Mouse (Mus musculus) midbrain, embryonic 14.5 days (tissue): ENCODE results near the gene Prpf4. TPM values are rescaled to one million over a fixed set of nuclear protein-coding genes. Genes with fewer than 3 reads are reported as not detected.

Experiments
- ATAC-seq: fragments of 200-750 bp; cut with Nextera tagmentation; 2 replicates; pipeline ENCODE4 v1.8.0; 2017; ENCODE audit warnings: moderate number of reproducible peaks, moderate library complexity; ENCODE audit not compliant: low FRiP score, low TSS enrichment
- DNase-seq: peaks from one replicate; pipeline ENCODE4 v3.0.0-alpha.2; 2015
- H3K27ac ChIP-seq: fragments of 300-500 bp; sonication (generic); replicated peaks from 2 replicates; pipeline ENCODE4 v1.5.1; 2014; ENCODE audit warnings: mild to moderate bottlenecking, low read depth, low read length, moderate library complexity
- H3K27me3 ChIP-seq: fragments of 300-500 bp; sonication (generic); 2 replicates; pipeline ENCODE4 v1.6.1; 2014; ENCODE audit warnings: low read length, control low read depth, mixed read lengths; ENCODE audit not compliant: control insufficient read depth, insufficient read depth
- H3K36me3 ChIP-seq: fragments of 300-500 bp; sonication (generic); 2 replicates; pipeline ENCODE4 v1.6.1; 2014; ENCODE audit warnings: low read length, control low read depth; ENCODE audit not compliant: control insufficient read depth, insufficient read depth
- H3K4me1 ChIP-seq: fragments of 300-500 bp; sonication (generic); 2 replicates; pipeline ENCODE4 v1.6.1; 2014; ENCODE audit warnings: mild to moderate bottlenecking, antibody characterized with exemption, low read length, control low read depth; ENCODE audit not compliant: control insufficient read depth, insufficient read depth
- H3K4me2 ChIP-seq: fragments of 300-500 bp; sonication (generic); 2 replicates; pipeline ENCODE4 v1.6.1; 2014; ENCODE audit warnings: mild to moderate bottlenecking, low read length, moderate library complexity
- H3K4me3 ChIP-seq: fragments of 300-500 bp; sonication (generic); replicated peaks from 2 replicates; pipeline ENCODE4 v1.5.1; 2014; ENCODE audit warnings: low read depth, low read length
- H3K9ac ChIP-seq: fragments of 300-500 bp; sonication (generic); replicated peaks from 2 replicates; pipeline ENCODE4 v1.6.1; 2014; ENCODE audit warnings: mild to moderate bottlenecking, low read length, moderate library complexity
- H3K9me3 ChIP-seq: fragments of 300-500 bp; sonication (generic); 2 replicates; pipeline ENCODE4 v1.6.1; 2016; ENCODE audit warnings: low read length, control low read depth, mixed read lengths; ENCODE audit not compliant: control insufficient read depth
- WGBS: fragments of 180-500 bp; shearing (Covaris S2); extraction: QIAGEN DNeasy Blood & Tissue Kit; methylation state at CpG from one replicate; pipeline ENCODE4 v1.1.7; 2014; 5-methylcytosine and 5-hydroxymethylcytosine counted together
- polyA plus RNA-seq: library from polyadenylated mRNA; unstranded; fragments of >200 nt; fragmentation: Nextera tagmentation; extraction: Ambion mirVana; gene quantifications from 2 replicates; pipeline ENCODE4 v1.2.1, GENCODE M21; 2014

Prpf4 gene
- polyA plus RNA-seq, 1 experiment from 2014 or later = 15.9 TPM

DNA sequence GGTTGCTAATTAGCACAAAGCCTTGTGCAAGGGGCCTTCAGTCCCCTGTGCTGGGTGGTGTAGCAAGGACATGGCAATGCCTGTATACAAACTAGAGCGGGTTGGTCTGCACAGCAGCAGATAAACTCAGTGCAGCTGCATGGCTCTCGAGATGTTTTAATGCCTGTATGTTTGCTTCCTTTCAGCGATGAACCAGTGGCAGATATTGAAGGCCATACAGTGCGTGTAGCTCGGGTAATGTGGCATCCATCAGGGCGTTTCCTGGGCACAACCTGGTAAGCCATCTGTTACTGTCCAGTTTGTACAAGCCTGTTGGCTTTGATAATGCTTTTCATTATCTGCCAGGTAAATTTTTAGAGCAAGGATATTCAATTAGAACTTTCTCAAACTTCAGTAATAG lies 10.5 kb downstream of the Prpf4 start:
- WGBS = 96% methylated on average over 6 of the region's 6 CpGs
- H3K4me1 ChIP-seq = no peaks in the 10 kb centered on the region
- DNase-seq = no peak
- peaks cover 99% of the 10 kb centered on the region for H3K36me3 ChIP-seq
- no peak for ATAC-seq
- no peaks in the 10 kb centered on the region for H3K9me3 ChIP-seq
- no peaks in the 10 kb centered on the region for H3K27me3 ChIP-seq
- H3K4me3 ChIP-seq = no peak overlapping the region
- H3K27ac ChIP-seq = no peak overlapping the region
- H3K9ac ChIP-seq = no peak overlapping the region
- H3K4me2 ChIP-seq = no peak overlapping the region

DNA sequence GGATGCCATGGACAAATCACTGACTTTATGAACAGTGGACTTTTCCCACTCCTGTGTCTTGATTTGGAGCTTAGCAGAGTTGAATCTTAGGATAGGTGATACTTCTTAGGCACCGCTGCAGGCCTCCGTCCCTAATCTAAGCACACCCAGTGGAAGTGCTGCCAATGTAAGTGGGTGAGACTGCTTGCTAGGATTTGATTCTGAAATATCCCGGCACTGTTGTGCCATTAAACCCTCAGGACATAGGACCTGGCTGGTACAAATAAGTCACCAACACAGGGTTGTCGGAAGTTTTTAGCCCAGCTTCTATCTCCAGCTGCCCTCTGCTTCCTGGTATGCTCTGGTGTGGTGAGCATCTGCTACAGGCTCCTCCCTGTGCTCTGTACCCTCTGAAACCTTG lies 17.3 kb downstream of the Prpf4 start:
- Histone ChIP-seq H3K27ac (no peak overlapping the region), H3K36me3 (peaks cover 52% of the 10 kb centered on the region), H3K9ac (no peak overlapping the region), H3K4me2 (no peak overlapping the region), H3K27me3 (no peaks in the 10 kb centered on the region), H3K4me3 (no peak overlapping the region), H3K4me1 (no peaks in the 10 kb centered on the region), H3K9me3 (no peaks in the 10 kb centered on the region)
- ATAC-seq (no peak), DNase-seq (no peak)
- 97% methylated on average over 4 of the region's 4 CpGs for WGBS

DNA sequence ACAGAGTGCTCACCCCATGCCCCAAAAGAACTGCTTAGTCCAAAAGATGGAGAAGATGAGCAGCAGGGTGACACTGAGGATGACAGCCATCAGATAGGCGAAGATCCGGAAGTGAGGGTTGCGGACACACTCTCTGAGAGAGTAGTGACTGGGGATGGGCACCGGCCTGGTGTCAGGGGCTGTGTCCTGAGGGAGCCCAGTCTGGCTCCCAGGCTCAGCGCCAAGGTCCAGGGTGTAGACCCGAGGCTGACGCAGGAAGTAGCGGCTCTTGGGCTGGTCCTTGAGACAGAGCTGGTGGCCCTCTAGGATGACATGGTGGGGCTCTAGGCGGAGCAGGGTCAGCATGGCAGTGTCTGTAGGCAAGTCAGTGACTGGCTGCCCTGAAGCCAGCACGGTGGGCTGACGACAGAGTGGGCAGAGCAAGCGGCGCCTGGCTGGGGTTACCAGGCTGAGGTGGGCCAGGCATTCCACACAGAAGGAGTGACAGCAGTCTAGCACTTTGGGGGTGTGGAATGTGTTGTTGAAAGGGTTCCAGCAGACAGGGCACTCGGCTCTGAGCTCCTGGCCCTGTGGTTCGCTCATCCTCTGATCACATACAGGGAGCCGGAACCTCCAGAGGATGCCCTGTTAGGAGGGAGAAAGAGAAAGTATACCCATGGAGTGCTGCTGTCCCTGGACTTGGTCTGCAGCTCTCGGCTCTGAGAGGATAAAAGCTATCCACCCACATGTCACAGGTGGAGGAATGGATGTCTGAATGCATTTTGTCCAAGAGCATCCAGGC lies 19.6 kb downstream of the Prpf4 start:
- no peak overlapping the region for H3K4me2 ChIP-seq
- 79% methylated on average over 17 of the region's 17 CpGs for WGBS
- H3K9me3 ChIP-seq = no peaks in the 10 kb centered on the region
- DNase-seq (no peak), ATAC-seq (no peak)
- H3K4me1 ChIP-seq = no peaks in the 10 kb centered on the region
- no peak overlapping the region for H3K27ac ChIP-seq
- H3K4me3 ChIP-seq = no peak overlapping the region
- H3K27me3 ChIP-seq = no peaks in the 10 kb centered on the region
- peaks cover 30% of the 10 kb centered on the region for H3K36me3 ChIP-seq
- H3K9ac ChIP-seq = no peak overlapping the region

DNA sequence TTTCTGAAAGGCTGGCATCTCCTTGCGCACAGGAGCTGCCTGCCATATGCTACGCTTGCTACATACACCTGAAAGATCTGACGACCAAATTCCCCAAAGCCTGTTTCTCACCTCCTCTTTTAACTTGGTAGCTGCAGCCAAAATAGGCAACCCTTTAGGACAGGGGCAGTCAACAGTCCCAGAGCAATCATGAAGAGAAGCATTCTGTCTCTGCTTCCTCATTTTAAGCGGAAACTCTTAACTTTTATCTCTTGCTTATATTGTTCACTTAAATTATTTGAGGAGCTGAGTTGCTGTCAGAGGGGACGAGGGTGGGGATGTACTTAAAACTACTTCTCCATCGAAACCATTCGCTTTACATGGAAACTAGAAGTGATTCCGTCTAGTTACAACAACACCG lies 21.0 kb downstream of the Prpf4 start:
- DNase-seq (no peak), ATAC-seq (no peak)
- H3K4me2 ChIP-seq = no peak overlapping the region
- no peak overlapping the region for H3K27ac ChIP-seq
- H3K9ac ChIP-seq = no peak overlapping the region
- no peaks in the 10 kb centered on the region for H3K27me3 ChIP-seq
- no peaks in the 10 kb centered on the region for H3K9me3 ChIP-seq
- no peak overlapping the region for H3K4me3 ChIP-seq
- H3K36me3 ChIP-seq = peaks cover 16% of the 10 kb centered on the region
- WGBS = 92% methylated on average over 9 of the region's 9 CpGs
- no peaks in the 10 kb centered on the region for H3K4me1 ChIP-seq

DNA sequence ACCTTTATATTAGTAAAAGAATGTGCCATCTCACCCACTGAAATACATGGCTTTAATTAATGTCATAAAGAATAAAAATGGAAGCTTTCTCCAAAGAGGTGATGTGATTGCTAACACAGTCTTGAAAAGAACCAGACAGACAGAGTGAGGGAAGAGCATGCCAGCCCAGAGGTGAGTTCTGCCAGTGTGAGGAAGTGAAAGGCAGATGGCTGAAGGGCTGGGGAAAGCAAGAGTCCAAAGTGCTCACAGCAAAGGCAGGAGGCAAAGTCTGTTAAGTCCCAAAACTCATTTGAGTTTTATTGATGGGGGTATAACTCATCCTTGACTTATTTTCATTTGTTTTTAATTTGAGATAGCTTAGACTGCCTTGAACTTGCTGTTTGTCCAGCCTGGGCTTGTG lies 22.1 kb downstream of the Prpf4 start:
- DNase-seq = no peak
- Histone ChIP-seq H3K27me3 (no peaks in the 10 kb centered on the region), H3K36me3 (peaks cover 6% of the 10 kb centered on the region; the same call in 1 of the 2 replicates), H3K9me3 (no peaks in the 10 kb centered on the region), H3K4me1 (no peaks in the 10 kb centered on the region), H3K9ac (no peak overlapping the region), H3K4me2 (no peak overlapping the region), H3K4me3 (no peak overlapping the region), H3K27ac (no peak overlapping the region)
- ATAC-seq = no peak

DNA sequence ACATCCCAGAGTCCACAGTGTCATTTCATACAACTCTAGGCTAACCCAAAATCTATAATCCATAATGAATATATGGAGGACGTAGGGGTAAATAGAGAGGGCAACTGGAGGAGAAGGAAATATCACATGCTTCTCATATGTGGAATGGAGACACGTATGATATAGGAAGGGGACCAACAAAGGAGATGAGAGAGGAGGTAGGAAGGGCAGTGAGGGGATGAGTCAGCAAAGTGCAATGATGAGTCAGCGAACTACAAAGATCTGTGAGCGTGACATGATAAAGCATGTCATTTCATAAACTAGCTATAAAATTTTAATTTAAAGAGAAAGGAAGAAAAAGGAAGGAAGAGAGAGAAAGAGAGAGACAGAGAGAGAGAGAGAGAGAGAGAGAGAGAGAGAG lies 22.9 kb downstream of the Prpf4 start:
- no peak overlapping the region for H3K4me3 ChIP-seq
- H3K4me1 ChIP-seq = no peaks in the 10 kb centered on the region
- DNase-seq = no peak
- H3K9ac ChIP-seq = no peak overlapping the region
- no peak overlapping the region for H3K27ac ChIP-seq
- H3K9me3 ChIP-seq = no peaks in the 10 kb centered on the region
- H3K36me3 ChIP-seq = no peaks in the 10 kb centered on the region
- H3K4me2 ChIP-seq = no peak overlapping the region
- 91% methylated on average over 4 of the region's 4 CpGs for WGBS
- ATAC-seq = no peak
- no peaks in the 10 kb centered on the region for H3K27me3 ChIP-seq

DNA sequence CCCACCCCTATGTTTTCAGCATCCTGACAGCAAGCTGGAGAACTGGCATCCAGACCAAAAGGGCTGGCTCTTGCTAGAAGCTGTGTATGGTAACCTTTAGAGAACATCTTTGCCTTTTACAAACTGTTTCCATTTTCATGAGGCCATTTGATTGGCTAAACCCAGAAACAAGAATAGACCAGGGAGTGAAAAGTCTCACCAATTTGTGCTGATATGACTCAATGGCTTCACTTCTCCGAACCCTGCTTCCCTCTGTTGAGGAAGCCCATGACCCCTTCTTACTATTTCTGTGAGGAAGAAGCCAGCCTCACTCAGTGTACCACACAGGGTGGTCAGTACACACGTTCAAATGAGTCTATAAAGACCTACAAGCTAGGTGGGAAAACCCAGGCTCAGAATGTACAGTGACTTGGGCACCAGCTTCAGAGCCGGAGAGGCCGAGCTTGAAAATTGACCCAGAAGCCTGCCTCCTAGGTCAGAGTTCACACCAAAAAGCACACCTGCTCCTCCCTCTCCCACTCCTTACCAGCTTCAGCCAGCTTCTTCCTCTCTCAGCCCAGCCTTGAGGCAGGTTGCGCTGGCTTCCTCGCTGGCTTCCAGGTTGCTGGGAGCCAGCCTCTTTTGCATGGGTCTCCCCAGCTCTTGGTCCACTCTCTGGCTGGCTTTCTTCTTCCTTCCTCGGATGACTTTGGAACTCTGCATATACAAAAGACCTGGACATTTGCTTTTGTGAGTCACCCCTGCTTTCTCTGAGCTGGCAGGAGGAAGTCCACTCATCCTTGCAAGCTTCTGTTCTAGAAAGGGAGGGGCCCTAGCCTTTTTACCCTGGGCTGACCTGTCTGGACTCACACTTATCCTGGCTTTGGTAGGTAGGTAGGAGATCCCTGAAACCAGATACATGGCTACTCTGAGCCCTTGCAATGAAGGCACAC lies 25.6 kb downstream of the Prpf4 start:
- no peaks in the 10 kb centered on the region for H3K36me3 ChIP-seq
- WGBS = 74% methylated on average over 7 of the region's 7 CpGs
- no peak overlapping the region for H3K4me2 ChIP-seq
- no peak overlapping the region for H3K27ac ChIP-seq
- H3K27me3 ChIP-seq = no peaks in the 10 kb centered on the region
- H3K9ac ChIP-seq = no peak overlapping the region
- H3K9me3 ChIP-seq = no peaks in the 10 kb centered on the region
- no peaks in the 10 kb centered on the region for H3K4me1 ChIP-seq
- no peak for DNase-seq
- ATAC-seq = no peak
- H3K4me3 ChIP-seq = no peak overlapping the region

DNA sequence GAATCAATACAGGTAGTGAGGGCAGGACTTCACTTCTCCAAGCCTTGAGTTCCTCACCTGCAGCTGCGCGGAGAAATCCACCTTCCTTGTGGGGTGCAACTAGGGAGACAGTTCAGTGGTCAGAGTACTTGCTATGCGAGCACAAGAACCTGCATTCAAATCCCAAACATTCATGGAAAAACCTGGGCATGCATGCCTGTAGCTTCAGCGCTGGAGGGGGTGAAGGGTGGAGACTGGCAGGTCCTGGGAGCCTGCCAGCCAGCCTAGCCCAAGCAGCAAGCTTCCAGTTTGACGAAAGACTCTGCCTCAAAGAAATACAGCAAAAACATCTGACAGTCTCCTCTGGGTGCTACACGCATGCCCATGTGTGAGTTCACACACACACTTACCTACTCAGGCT lies 26.5 kb downstream of the Prpf4 start, which contains the start of gene Rnf183:
Rnf183 (minus strand) TSS at position 172 of the 400 bp plus-strand sequence.
- H3K4me1 ChIP-seq = no peaks in the 10 kb centered on the region
- H3K4me3 ChIP-seq = no peak within 1 kb of the TSS
- H3K36me3 ChIP-seq = no peaks in the 10 kb centered on the region
- H3K27me3 ChIP-seq = no peaks in the 10 kb centered on the region
- no peak for ATAC-seq
- 88% methylated on average over 6 of the region's 6 CpGs for WGBS
- no peak within 1 kb of the TSS for H3K9ac ChIP-seq
- no peak within 1 kb of the TSS for H3K27ac ChIP-seq
- no peak for DNase-seq
- H3K9me3 ChIP-seq = no peaks in the 10 kb centered on the region
- no peak within 1 kb of the TSS for H3K4me2 ChIP-seq
